Mouse (Mus musculus) forebrain, embryonic 16.5 days (tissue): Measurements from ENCODE around the gene Txndc2. TPM values are rescaled to one million over a fixed set of nuclear protein-coding genes. Genes with fewer than 3 reads are reported as not detected.
"Not testable (repeated sequence)": the region's sequence is repeated elsewhere in the genome, so short reads cannot be mapped to it uniquely, and the experiment has no call there.

Experiments
- ATAC-seq: fragments of 200-750 bp; cut with Nextera tagmentation; 2 replicates; pipeline ENCODE4 v1.8.0; 2017; ENCODE audit warnings: mild to moderate bottlenecking, moderate library complexity
- H3K27ac ChIP-seq: fragments of 300-500 bp; sonication (generic); 2 replicates; pipeline ENCODE4 v1.5.1; 2014; ENCODE audit warnings: low read length, control low read depth
- H3K27me3 ChIP-seq: fragments of 300-500 bp; sonication (generic); replicated peaks from 2 replicates; pipeline ENCODE4 v1.6.1; 2014; ENCODE audit warnings: low read length; ENCODE audit not compliant: control insufficient read depth, insufficient read depth
- H3K36me3 ChIP-seq: fragments of 300-500 bp; sonication (generic); 2 replicates; pipeline ENCODE4 v1.6.1; 2014; ENCODE audit not compliant: control insufficient read depth, insufficient read depth
- H3K4me1 ChIP-seq: fragments of 300-500 bp; sonication (generic); replicated peaks from 2 replicates; pipeline ENCODE4 v1.6.1; 2014; ENCODE audit warnings: low read length; ENCODE audit not compliant: control insufficient read depth, insufficient read depth
- H3K4me2 ChIP-seq: fragments of 300-500 bp; sonication (generic); 2 replicates; pipeline ENCODE4 v1.6.1; 2014; ENCODE audit warnings: mild to moderate bottlenecking, low read length, control low read depth
- H3K4me3 ChIP-seq: fragments of 300-500 bp; sonication (generic); replicated peaks from 2 replicates; pipeline ENCODE4 v1.5.1; 2014; ENCODE audit warnings: mild to moderate bottlenecking, low read length, control low read depth
- H3K9ac ChIP-seq: fragments of 300-500 bp; sonication (generic); replicated peaks from 2 replicates; pipeline ENCODE4 v1.6.1; 2014; ENCODE audit warnings: low read depth, low read length, control low read depth
- H3K9me3 ChIP-seq: fragments of 300-500 bp; sonication (generic); 2 replicates; pipeline ENCODE4 v1.6.1; 2016; ENCODE audit warnings: low read length; ENCODE audit not compliant: control insufficient read depth
- WGBS: fragments of 180-500 bp; shearing (Covaris S2); extraction: QIAGEN DNeasy Blood & Tissue Kit; methylation state at CpG from one replicate; pipeline ENCODE4 v1.1.7; 2014; 5-methylcytosine and 5-hydroxymethylcytosine counted together
- polyA plus RNA-seq: library from polyadenylated mRNA; unstranded; fragments of >200 nt; fragmentation: Nextera tagmentation; extraction: Ambion mirVana; gene quantifications from 2 replicates; pipeline ENCODE4 v1.2.1, GENCODE M21; 2015

Gene Txndc2
- polyA plus RNA-seq, 1 experiment from 2014 or later: 0.11 TPM

DNA sequence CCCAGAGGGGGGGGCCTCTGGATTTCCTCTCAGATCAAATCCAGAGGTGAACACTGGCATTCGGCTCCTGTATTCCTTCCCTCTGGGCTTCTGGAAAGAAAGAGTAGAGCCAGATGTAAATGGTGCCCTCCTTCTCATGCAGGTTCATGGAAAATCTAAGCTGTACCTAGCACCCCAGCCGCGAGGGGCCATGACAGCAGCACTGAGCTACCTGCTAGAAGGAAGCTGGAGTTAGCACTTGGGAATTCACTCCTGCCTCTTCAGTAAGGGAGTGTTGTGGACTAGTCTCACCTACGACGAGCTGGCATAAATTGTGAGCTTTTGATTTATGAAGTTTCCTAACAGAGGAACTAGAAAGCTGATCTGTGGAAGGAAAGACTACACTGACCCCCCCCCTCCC lies 1.6 kb upstream of the Txndc2 start:
- H3K27ac ChIP-seq: no peak overlapping the region
- WGBS: 85% methylated on average over 5 of the region's 5 CpGs
- no peak overlapping the region for H3K4me2 ChIP-seq
- H3K36me3 ChIP-seq: no peaks in the 10 kb centered on the region
- no peak overlapping the region for H3K4me3 ChIP-seq
- peaks cover 10% of the 10 kb centered on the region for H3K4me1 ChIP-seq
- no peak for ATAC-seq
- H3K9me3 ChIP-seq: no peaks in the 10 kb centered on the region
- no peak overlapping the region for H3K9ac ChIP-seq
- no peaks in the 10 kb centered on the region for H3K27me3 ChIP-seq

DNA sequence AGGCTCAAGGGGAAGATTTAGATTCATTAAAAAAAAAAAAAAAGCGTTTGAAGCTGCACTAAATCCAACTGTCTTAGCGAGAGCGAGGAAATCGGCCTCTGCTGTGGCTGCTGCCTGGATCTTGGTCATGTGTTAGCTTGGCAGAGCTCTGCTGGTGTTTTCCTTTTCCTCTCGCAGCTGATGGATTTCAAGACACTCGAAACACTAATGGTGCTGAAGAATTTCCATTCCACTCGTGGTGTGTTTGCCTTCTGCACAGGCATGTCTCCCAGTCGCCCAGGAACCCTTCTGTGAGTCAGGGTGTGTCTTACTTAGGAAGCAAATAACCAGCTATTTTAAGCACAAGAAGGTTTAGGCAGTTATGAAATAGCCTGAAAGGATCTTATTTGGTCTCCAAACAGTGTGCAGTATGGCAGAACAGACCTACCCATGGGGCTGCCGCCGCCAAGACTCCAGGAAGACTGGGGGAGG lies 1.1 kb upstream of the Txndc2 start:
- no peak overlapping the region for H3K9ac ChIP-seq
- H3K27ac ChIP-seq: no peak overlapping the region
- 26% methylated on average over 10 of the region's 10 CpGs for WGBS
- H3K36me3 ChIP-seq: no peaks in the 10 kb centered on the region
- H3K4me1 ChIP-seq: peaks cover 10% of the 10 kb centered on the region
- ATAC-seq: peak; percentile 55
- no peak overlapping the region for H3K4me2 ChIP-seq
- H3K4me3 ChIP-seq: no peak overlapping the region
- no peaks in the 10 kb centered on the region for H3K9me3 ChIP-seq
- H3K27me3 ChIP-seq: no peaks in the 10 kb centered on the region

DNA sequence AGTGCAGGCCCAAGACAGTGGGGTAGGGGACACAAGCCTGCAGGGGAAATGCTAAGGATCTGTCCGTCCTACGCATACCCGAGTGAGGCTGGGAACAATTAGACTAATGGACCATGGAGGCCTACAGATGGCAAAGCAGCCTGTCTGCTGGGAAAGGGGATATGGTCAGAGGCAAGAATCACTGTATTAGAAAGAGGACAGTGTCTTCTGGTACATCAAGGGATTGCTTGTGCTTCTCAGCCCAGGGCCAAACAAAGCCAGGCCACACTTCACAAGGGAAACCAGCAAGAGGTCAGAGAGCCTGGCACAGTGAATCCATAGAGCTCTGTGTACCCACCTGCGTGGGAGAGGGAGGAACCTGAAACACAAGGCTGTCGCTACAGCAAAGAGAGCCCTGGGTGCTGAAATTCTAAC lies 617 bp upstream of the Txndc2 start:
- Histone ChIP-seq H3K4me3 (no peak overlapping the region), H3K27ac (no peak overlapping the region), H3K36me3 (no peaks in the 10 kb centered on the region), H3K9ac (no peak overlapping the region), H3K9me3 (no peaks in the 10 kb centered on the region), H3K4me1 (peaks cover 10% of the 10 kb centered on the region), H3K27me3 (no peaks in the 10 kb centered on the region), H3K4me2 (no peak overlapping the region)
- 26% methylated on average over 5 of the region's 5 CpGs for WGBS
- no peak for ATAC-seq

DNA sequence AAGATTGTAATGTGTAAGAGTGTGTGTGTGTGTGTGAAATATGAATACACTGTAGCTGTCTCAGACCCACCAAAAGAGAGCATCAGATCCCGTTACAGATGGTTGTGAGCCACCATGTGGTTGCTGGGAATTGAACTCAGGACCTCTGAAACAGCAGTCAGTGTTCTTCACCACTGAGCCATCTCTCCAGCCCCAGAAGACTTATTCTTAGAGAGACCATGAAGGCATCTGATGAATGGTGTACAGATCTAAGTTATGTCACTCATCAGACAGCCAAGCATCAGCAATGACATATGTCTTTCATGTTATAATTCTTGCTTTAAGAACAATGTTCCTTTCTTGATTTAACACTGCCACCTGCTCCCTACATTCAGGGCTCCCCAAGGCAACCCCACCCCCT lies 2.8 kb downstream of the Txndc2 start:
- Histone ChIP-seq H3K4me3 (no peak overlapping the region), H3K4me2 (no peak overlapping the region), H3K9ac (no peak overlapping the region), H3K27me3 (no peaks in the 10 kb centered on the region), H3K27ac (no peak overlapping the region), H3K36me3 (no peaks in the 10 kb centered on the region), H3K4me1 (peaks cover 10% of the 10 kb centered on the region), H3K9me3 (no peaks in the 10 kb centered on the region)
- no peak for ATAC-seq
- WGBS: 87% methylated on average over 1 of the region's 1 CpGs

DNA sequence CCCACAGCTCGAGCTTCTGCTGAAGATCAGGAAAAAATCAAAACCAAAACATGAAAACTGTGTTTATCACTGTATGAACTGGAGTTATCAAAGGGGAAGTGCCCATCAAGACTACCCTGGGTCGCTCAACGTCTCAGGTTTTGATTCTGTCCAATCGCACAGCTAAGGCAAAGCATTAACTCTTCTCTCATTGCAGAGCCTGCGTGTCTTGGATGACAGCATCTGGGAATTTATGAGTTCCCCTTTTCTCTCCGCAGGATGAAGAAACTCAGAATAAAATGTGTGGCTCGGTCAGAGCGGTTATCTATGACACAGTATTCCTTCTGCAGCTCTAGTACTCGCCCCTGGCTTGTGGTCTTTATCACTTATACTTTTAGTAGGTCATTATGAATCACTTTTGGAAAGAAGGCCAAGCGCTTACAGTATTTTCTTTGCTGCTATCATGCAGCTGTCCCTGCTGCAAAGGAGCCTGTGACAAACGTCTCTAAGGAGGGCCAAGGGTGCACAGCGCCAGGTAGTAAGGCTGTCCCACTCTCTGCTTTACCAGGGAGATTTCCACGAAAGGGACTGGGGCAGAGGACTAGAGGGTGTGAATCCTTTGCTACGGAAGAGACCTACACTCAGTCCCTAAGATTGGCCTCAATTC lies 6.1 kb downstream of the Txndc2 start:
- no peak overlapping the region for H3K4me3 ChIP-seq
- H3K9me3 ChIP-seq: no peaks in the 10 kb centered on the region
- WGBS: 87% methylated on average over 14 of the region's 14 CpGs
- no peak overlapping the region for H3K9ac ChIP-seq
- ATAC-seq: no peak
- no peaks in the 10 kb centered on the region for H3K27me3 ChIP-seq
- no peaks in the 10 kb centered on the region for H3K4me1 ChIP-seq
- no peaks in the 10 kb centered on the region for H3K36me3 ChIP-seq
- H3K4me2 ChIP-seq: no peak overlapping the region
- H3K27ac ChIP-seq: no peak overlapping the region

DNA sequence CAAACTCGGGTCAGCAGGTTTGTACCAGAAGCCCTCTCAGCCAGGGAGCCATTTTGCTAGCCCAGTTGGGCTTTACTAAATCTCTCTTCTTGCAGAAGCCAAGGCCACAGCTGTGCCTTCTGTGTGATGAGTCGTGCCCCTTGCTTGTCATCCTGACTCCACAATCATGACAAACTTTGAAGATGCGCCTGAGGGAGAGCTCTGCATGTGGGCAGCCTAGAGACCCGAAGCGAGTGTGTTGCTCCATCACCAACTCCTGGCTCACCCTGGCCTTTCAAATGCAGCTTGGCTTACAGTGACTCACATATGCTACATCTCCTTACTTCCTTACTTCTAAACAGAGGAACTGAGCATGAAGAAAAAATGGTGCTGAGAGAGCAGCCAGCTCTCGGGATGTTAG lies 12.0 kb downstream of the Txndc2 start:
- no peak for ATAC-seq
- Histone ChIP-seq H3K4me2 (no peak overlapping the region), H3K9me3 (no peaks in the 10 kb centered on the region), H3K27me3 (no peaks in the 10 kb centered on the region), H3K4me1 (no peaks in the 10 kb centered on the region), H3K4me3 (no peak overlapping the region), H3K9ac (no peak overlapping the region), H3K27ac (no peak overlapping the region), H3K36me3 (no peaks in the 10 kb centered on the region)
- 77% methylated on average over 6 of the region's 6 CpGs for WGBS

DNA sequence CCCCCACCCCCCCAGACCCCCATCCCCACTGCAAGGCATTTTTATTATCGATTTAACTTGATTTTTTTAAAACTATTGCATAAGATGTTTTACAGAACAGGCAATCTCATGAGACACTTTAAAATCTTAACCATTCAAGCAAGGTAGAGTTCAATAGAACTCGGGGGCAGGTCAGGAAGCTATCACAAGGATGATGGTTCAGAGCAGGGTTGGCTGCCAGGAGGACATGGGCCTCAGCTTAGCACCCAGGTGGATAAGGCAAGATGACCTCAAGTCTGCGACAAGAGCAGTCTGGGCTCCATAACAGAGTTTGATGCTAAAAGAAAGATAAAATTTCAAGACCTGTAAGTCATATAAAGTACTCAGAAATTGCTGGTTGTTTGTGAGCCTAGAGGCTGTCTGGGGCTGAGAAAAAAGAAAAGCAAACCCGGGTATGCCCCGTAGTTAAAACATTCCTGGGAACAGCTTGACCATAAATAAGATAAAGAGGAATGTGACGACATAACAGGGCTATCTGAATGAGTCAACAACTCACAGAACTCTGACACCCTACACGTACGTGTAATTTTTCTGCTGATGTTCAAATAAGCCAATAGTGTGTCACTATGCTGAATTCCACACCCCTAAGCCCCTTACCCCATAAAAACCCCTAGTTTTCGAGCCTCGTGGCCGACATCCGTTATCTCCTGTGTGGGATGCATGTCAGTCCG lies 13.0 kb downstream of the Txndc2 start:
- H3K4me3 ChIP-seq, H3K4me1 ChIP-seq, ATAC-seq, H3K9me3 ChIP-seq, H3K27me3 ChIP-seq, H3K36me3 ChIP-seq, H3K9ac ChIP-seq, H3K27ac ChIP-seq, H3K4me2 ChIP-seq: not testable (repeated sequence)
- WGBS: 86% methylated on average over 13 of the region's 13 CpGs

DNA sequence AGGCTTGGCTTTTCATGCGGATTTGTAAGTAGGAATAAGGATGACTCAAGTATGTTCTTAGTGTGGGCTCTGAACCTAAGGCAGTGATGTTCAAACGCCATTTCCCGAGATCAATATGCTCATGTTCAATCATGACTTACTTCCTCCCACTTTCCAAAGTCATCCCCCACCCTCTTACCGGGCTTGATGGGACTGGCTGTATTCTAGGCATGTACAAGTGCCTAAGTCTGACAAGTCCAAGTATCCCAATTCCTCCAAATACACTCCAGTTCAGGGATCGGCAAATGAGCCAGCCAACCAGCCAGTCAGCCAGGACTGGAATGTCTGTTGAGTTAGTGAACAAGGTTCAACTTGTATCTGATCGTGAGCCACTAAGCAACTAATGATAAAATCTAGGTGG lies 15.7 kb downstream of the Txndc2 start:
- no peak overlapping the region for H3K4me3 ChIP-seq
- no peaks in the 10 kb centered on the region for H3K9me3 ChIP-seq
- H3K4me2 ChIP-seq: no peak overlapping the region
- H3K4me1 ChIP-seq: no peaks in the 10 kb centered on the region
- no peak overlapping the region for H3K27ac ChIP-seq
- ATAC-seq: no peak
- 95% methylated on average over 6 of the region's 6 CpGs for WGBS
- no peak overlapping the region for H3K9ac ChIP-seq
- H3K36me3 ChIP-seq: no peaks in the 10 kb centered on the region
- no peaks in the 10 kb centered on the region for H3K27me3 ChIP-seq

DNA sequence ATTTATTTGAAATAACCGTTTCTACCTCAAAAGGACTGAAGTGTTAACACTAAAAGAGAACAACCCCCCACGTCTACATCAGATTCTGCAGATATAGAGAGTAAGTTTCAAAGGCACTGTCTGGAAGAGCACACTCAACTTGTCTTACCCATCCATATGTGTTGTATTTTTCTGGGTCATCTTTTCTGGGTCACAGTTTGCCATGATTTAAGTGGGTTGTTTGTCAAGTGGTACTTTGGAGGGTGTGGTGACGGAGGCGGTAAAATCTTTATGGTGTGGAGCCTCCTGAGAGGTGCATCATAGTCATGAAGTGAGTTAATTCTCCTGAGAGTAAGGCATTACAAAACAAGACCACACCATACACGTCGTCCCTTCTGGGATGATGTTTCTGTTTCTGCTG lies 16.4 kb downstream of the Txndc2 start:
- Histone ChIP-seq H3K4me1 (no peaks in the 10 kb centered on the region), H3K4me2 (no peak overlapping the region), H3K36me3 (no peaks in the 10 kb centered on the region), H3K9me3 (no peaks in the 10 kb centered on the region), H3K27ac (no peak overlapping the region), H3K9ac (no peak overlapping the region), H3K4me3 (no peak overlapping the region), H3K27me3 (no peaks in the 10 kb centered on the region)
- ATAC-seq: no peak
- 91% methylated on average over 6 of the region's 6 CpGs for WGBS
